Mouse (Mus musculus): ENCODE measurements at regions not wholly inside any gene's neighbourhood (a gene's known extent, or its start where the extent isn't known, plus 50 kb on each side); places are given as distances from the start of the nearest gene placed in this dataset.

GRCm38 (mm10) chr1:120761364-120761763 is 159.1 kb downstream of the En1 start:
- no peak for DNase-seq

GRCm38 (mm10) chr1:120762498-120762897 is 160.3 kb downstream of the En1 start:
- DNase-seq = no peak

DNA sequence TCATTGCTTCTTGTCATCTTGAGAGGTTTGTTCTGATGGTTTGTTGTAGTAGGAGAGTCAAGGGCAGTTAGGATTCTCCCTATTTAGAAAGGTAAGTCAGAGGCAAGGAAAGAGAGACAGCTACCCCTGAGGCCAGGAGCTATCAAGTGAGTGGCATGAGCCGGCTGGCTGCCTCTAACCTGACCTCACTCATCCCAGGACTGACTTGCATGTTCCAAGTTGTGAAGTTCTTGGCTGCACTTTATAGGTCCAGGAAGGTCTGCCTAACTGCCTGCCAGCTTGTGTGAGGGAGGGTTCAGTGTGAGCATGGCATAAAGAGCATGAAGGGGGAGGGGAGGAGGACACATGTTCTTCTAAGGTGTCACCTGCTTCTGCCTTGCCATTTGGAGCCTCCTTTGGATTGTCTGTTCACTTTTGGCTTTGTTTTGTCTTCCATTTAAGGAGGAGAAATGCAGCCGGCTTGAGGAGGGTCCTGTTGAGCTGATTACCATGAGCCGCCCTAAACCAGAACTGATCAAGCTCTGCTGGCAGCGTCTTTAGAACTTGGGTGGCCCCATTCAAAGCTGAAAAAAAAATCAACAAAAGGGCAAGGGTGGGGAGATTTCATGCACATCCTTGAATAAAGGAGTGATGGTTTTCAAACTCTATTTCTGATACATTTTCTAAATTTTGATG is 160.8 kb downstream of the En1 start:
- no peak for DNase-seq

- DNase-seq = no peak
Measured at GRCm38 (mm10) chr1:120767054-120767453, 164.8 kb downstream of the En1 start.

DNA sequence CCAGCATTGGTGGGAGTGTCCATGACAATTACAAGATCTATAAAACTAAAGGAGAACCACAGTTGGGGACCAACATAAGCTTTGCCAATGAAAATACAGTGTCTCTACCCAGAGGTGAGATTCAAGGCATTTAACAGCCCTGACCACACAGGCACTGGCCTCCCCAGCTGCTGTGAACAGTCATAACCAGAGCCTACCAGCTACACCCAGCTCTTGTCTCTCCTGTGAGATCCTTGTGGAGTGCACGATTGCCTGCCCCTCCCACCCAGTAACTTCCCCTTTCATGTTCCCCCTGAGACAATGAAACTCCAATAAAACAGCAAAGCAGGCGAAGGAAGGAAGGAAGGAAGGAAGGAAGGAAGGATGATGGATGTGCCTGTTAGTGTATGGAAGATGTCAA is 169.1 kb downstream of the En1 start:
- no peak for DNase-seq

DNA sequence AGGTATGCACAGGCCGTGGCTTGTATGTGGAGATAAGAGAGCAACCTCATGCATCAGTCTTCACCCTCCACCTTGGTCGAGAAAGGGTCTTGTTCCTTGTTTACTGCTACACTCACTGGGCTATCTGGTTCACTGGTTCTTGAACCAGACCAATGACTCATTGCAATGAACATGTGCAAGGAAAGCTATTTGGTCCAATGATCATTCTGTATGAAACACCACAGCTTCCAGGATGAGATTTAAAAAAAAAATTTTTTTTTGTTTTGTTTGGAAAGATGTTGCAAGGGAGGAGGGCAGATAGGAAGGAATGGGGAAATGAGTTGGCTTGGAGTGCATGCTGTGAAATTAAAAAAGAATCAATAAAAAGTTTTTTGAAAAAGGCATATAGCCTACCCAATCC is 174.7 kb downstream of the En1 start:
- DNase-seq = no peak

GRCm38 (mm10) chr1:120777468-120777867 is 175.2 kb downstream of the En1 start:
- no peak for DNase-seq

GRCm38 (mm10) chr1:120795245-120795644 is 193.0 kb downstream of the En1 start:
- DNase-seq = no peak

DNA sequence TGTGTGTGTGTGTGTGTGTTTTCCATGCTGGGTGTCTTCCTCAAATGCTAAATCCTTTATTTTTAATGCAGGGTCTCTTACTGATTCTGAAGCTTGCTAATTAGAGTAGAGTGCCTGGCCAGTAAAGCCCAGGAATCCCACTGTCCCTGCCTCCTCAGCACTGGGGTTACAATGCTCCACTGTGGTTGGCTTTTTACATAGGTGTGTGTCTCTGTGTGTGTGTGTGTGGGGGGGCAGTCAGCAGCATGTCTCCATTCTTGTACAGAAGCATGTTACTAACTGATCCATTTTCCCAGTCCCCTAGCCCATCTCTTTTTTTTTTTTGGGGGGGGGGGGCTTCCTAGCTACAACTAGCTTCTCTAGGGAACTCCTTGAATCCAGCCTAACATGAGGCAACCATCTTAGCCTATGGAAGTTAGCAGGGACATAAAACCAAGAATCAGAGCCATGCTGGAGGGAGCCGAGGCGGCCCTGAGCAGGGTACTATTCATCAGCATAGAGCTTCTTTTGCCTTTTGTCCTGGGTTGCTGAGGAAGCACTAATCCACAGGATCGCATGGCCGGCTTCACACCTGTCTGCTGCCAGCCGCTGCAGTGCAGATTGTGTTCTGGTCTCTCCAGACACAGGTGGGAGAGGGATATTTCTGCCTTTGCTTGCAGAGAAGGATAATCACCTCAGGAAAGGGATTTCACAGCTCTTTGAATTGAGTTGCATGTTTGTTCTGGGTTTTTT is 199.2 kb downstream of the En1 start:
- no peak for DNase-seq

DNA sequence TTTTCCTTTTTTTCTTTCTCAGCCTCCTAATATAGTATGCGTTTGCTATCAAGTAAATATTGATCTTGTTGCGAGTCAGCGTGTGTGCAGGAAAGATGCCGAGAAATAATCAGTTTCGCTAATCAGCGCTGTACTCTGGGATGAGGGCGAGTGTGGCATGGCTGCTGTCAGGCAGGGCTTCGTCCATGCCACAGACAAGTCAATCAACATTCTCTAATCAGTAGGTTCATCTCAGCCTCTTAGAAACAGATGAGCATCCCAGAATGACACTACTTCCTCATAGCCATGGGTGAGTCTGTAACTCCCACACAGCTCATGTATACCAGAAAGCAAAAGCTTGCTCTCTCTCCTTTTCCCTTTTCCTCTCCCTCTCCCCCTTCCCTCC is 199.8 kb downstream of the En1 start:
- DNase-seq = no peak

DNA sequence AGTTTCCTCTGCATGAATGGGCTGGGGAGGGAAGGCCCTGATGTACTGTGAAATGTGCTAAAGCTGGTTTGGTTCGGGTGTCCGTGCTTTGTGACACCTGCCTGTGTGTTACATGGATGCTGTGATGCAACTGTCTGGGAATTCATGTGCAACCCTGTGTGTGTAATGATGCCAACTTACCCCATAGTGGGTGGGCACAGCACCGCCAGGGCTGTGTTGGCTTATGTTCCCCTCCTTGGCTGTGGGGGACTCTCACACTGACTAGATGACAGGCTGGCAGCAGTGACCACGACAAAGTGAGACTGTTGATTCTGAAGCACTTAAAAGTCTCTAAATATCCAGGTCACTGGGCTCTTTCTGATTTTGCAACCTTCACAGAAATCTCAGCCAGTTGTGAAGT is 212.2 kb downstream of the En1 start:
- no peak for DNase-seq

GRCm38 (mm10) chr1:120816237-120816820 is 214.1 kb downstream of the En1 start:
- no peak for DNase-seq

GRCm38 (mm10) chr1:120817563-120817962 is 215.3 kb downstream of the En1 start:
- DNase-seq = no peak

GRCm38 (mm10) chr1:120831975-120832374 is 229.8 kb downstream of the En1 start:
- no peak for DNase-seq

GRCm38 (mm10) chr1:120842596-120842995 is 240.4 kb downstream of the En1 start:
- DNase-seq = no peak

- no peak for DNase-seq
Measured at GRCm38 (mm10) chr1:120846146-120846545, 243.9 kb downstream of the En1 start.

- no peak for DNase-seq
Measured at GRCm38 (mm10) chr1:120851860-120852503, 249.8 kb downstream of the En1 start.

GRCm38 (mm10) chr1:120857566-120857965 is 255.3 kb downstream of the En1 start:
- DNase-seq = no peak

GRCm38 (mm10) chr1:120859546-120859945 is 257.3 kb downstream of the En1 start:
- DNase-seq = peak; percentile 36

- DNase-seq = no peak
Measured at GRCm38 (mm10) chr1:120872554-120872953, 270.3 kb downstream of the En1 start.

- no peak for DNase-seq
Measured at GRCm38 (mm10) chr1:120882959-120883549, 280.8 kb downstream of the En1 start.

GRCm38 (mm10) chr1:120883632-120884031 is 281.4 kb downstream of the En1 start:
- DNase-seq = no peak

DNA sequence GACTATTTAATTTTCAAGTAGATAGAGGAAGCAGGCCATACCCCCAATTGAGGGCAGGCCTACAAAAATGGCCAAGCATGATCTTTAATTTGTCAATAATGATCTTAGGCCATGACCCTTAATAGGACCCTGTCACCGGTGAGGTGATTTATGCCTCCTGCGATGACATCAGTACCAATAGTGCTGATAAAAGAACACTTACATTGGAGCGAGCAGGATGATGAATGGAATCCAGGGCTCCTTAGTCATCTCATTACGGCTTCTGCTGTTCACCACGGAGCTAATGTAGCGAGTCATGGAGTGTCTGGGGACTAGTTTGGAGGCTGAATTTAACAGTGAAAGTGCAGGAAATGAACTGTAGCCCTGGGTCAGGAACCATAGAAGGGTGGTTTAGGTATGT is 308.6 kb downstream of the En1 start:
- peak; percentile 9 for DNase-seq

All from adrenal gland, adult 8-10 months (tissue).